Mouse (Mus musculus): ENCODE results near the gene Palm2. TPM values are rescaled to one million over a fixed set of nuclear protein-coding genes. Genes with fewer than 3 reads are reported as not detected.
A peak's percentile ranks its signal among the peaks of the same experiment; 100 is the strongest.

Palm2 gene
- polyA plus RNA-seq, 1 experiment from 2014 or later, result 1.5 TPM

GRCm38 (mm10) chr4:57743325-57743929 lies 309.4 kb downstream of the Palm2 start:
- Histone ChIP-seq H3K4me1 (replicated peaks; ENCODE audit: control insufficient read depth, insufficient read depth) (no peaks in the 10 kb centered on the region), H3K4me2 (replicated peaks; ENCODE audit: low read depth) (no peak overlapping the region), H3K27me3 (ENCODE audit: control insufficient read depth, insufficient read depth, low read length) (no peaks in the 10 kb centered on the region), H3K27ac (replicated peaks) (no peak overlapping the region), H3K9me3 (ENCODE audit: control insufficient read depth, low read length) (no peaks in the 10 kb centered on the region), H3K9ac (ENCODE audit: low read length) (no peak overlapping the region), H3K36me3 (ENCODE audit: control insufficient read depth, insufficient read depth, low read length) (no peaks in the 10 kb centered on the region), H3K4me3 (ENCODE audit: low read depth, low read length) (no peak overlapping the region)
- WGBS, result 65% methylated on average over 11 of the region's 11 CpGs
- ATAC-seq (ENCODE audit: low FRiP score, low TSS enrichment), result no peak
- no peak for DNase-seq (ENCODE audit: low spot score)
- TF ChIP-seq CTCF (IDR thresholded peaks at IDR 0.05; ENCODE audit: low read depth) (no peak), EP300 (optimal IDR thresholded peaks at IDR 0.05) (no peak)

- H3K36me3 ChIP-seq (ENCODE audit: control insufficient read depth, insufficient read depth, low read length), result no peaks in the 10 kb centered on the region
- ATAC-seq (ENCODE audit: low FRiP score, low TSS enrichment) (no peak), DNase-seq (ENCODE audit: low spot score) (no peak)
- no peaks in the 10 kb centered on the region for H3K9me3 ChIP-seq (ENCODE audit: control insufficient read depth, low read length)
- no peak overlapping the region for H3K9ac ChIP-seq (ENCODE audit: low read length)
- WGBS, result 59% methylated on average over 4 of the region's 4 CpGs
- TF ChIP-seq CTCF (IDR thresholded peaks at IDR 0.05; ENCODE audit: low read depth) (no peak), EP300 (optimal IDR thresholded peaks at IDR 0.05) (no peak)
- no peak overlapping the region for H3K4me2 ChIP-seq (replicated peaks; ENCODE audit: low read depth)
- H3K27ac ChIP-seq (replicated peaks), result no peak overlapping the region
- H3K27me3 ChIP-seq (ENCODE audit: control insufficient read depth, insufficient read depth, low read length), result no peaks in the 10 kb centered on the region
- no peaks in the 10 kb centered on the region for H3K4me1 ChIP-seq (replicated peaks; ENCODE audit: control insufficient read depth, insufficient read depth)
- no peak overlapping the region for H3K4me3 ChIP-seq (ENCODE audit: low read depth, low read length)
Observed at GRCm38 (mm10) chr4:57750651-57751050, 316.6 kb downstream of the Palm2 start.

- ATAC-seq (ENCODE audit: low FRiP score, low TSS enrichment), result no peak
- WGBS, result 55% methylated on average over 4 of the region's 4 CpGs
- H3K9ac ChIP-seq (ENCODE audit: low read length), result no peak overlapping the region
- TF ChIP-seq EP300 (optimal IDR thresholded peaks at IDR 0.05) (no peak), CTCF (IDR thresholded peaks at IDR 0.05; ENCODE audit: low read depth) (no peak)
- H3K27ac ChIP-seq (replicated peaks), result no peak overlapping the region
- no peaks in the 10 kb centered on the region for H3K9me3 ChIP-seq (ENCODE audit: control insufficient read depth, low read length)
- no peaks in the 10 kb centered on the region for H3K36me3 ChIP-seq (ENCODE audit: control insufficient read depth, insufficient read depth, low read length)
- H3K4me3 ChIP-seq (ENCODE audit: low read depth, low read length), result no peak overlapping the region
- no peaks in the 10 kb centered on the region for H3K27me3 ChIP-seq (ENCODE audit: control insufficient read depth, insufficient read depth, low read length)
- no peaks in the 10 kb centered on the region for H3K4me1 ChIP-seq (replicated peaks; ENCODE audit: control insufficient read depth, insufficient read depth)
- no peak for DNase-seq (ENCODE audit: low spot score)
- H3K4me2 ChIP-seq (replicated peaks; ENCODE audit: low read depth), result no peak overlapping the region
Observed at GRCm38 (mm10) chr4:57751054-57751453, 317.0 kb downstream of the Palm2 start.

- no peak overlapping the region for H3K4me3 ChIP-seq (ENCODE audit: low read depth, low read length)
- no peaks in the 10 kb centered on the region for H3K9me3 ChIP-seq (ENCODE audit: control insufficient read depth, low read length)
- 87% methylated on average over 11 of the region's 11 CpGs for WGBS
- H3K36me3 ChIP-seq (ENCODE audit: control insufficient read depth, insufficient read depth, low read length), result no peaks in the 10 kb centered on the region
- no peak for DNase-seq (ENCODE audit: low spot score)
- TF ChIP-seq CTCF (IDR thresholded peaks at IDR 0.05; ENCODE audit: low read depth) (no peak), EP300 (optimal IDR thresholded peaks at IDR 0.05) (no peak)
- H3K4me1 ChIP-seq (replicated peaks; ENCODE audit: control insufficient read depth, insufficient read depth), result no peaks in the 10 kb centered on the region
- H3K4me2 ChIP-seq (replicated peaks; ENCODE audit: low read depth), result no peak overlapping the region
- H3K27ac ChIP-seq (replicated peaks), result no peak overlapping the region
- no peak for ATAC-seq (ENCODE audit: low FRiP score, low TSS enrichment)
- H3K27me3 ChIP-seq (ENCODE audit: control insufficient read depth, insufficient read depth, low read length), result no peaks in the 10 kb centered on the region
- no peak overlapping the region for H3K9ac ChIP-seq (ENCODE audit: low read length)
Observed at GRCm38 (mm10) chr4:57751566-57751965, 317.5 kb downstream of the Palm2 start.

- Histone ChIP-seq H3K9ac (ENCODE audit: low read length) (no peak overlapping the region), H3K27ac (replicated peaks) (no peak overlapping the region), H3K9me3 (ENCODE audit: control insufficient read depth, low read length) (no peaks in the 10 kb centered on the region), H3K4me3 (ENCODE audit: low read depth, low read length) (no peak overlapping the region), H3K4me2 (replicated peaks; ENCODE audit: low read depth) (no peak overlapping the region), H3K36me3 (ENCODE audit: control insufficient read depth, insufficient read depth, low read length) (no peaks in the 10 kb centered on the region), H3K4me1 (replicated peaks; ENCODE audit: control insufficient read depth, insufficient read depth) (no peaks in the 10 kb centered on the region), H3K27me3 (ENCODE audit: control insufficient read depth, insufficient read depth, low read length) (no peaks in the 10 kb centered on the region)
- 87% methylated on average over 11 of the region's 11 CpGs for WGBS
- DNase-seq (ENCODE audit: low spot score) (no peak), ATAC-seq (ENCODE audit: low FRiP score, low TSS enrichment) (no peak)
- TF ChIP-seq EP300 (optimal IDR thresholded peaks at IDR 0.05) (no peak), CTCF (IDR thresholded peaks at IDR 0.05; ENCODE audit: low read depth) (no peak)
Observed at GRCm38 (mm10) chr4:57755085-57755484, 321.0 kb downstream of the Palm2 start.

- Histone ChIP-seq H3K27me3 (ENCODE audit: control insufficient read depth, insufficient read depth, low read length) (no peaks in the 10 kb centered on the region), H3K9ac (ENCODE audit: low read length) (no peak overlapping the region), H3K9me3 (ENCODE audit: control insufficient read depth, low read length) (no peaks in the 10 kb centered on the region), H3K4me1 (replicated peaks; ENCODE audit: control insufficient read depth, insufficient read depth) (no peaks in the 10 kb centered on the region), H3K27ac (replicated peaks) (no peak overlapping the region), H3K4me2 (replicated peaks; ENCODE audit: low read depth) (no peak overlapping the region), H3K36me3 (ENCODE audit: control insufficient read depth, insufficient read depth, low read length) (no peaks in the 10 kb centered on the region), H3K4me3 (ENCODE audit: low read depth, low read length) (no peak overlapping the region)
- 48% methylated on average over 11 of the region's 11 CpGs for whole genome bisulfite sequencing
- ATAC-seq (ENCODE audit: low FRiP score, low TSS enrichment), result 0 out of 2 replicates have a peak, but pooled peaks have one; percentile 24
- DNase-seq (ENCODE audit: low spot score), result no peak
- no peak for TF ChIP-seq EP300 (optimal IDR thresholded peaks at IDR 0.05)
- no peak for TF ChIP-seq CTCF (IDR thresholded peaks at IDR 0.05; ENCODE audit: low read depth)
Observed at GRCm38 (mm10) chr4:57757997-57758396, 323.9 kb downstream of the Palm2 start.

Other genes starting within 250 kb of the Palm2 start
- 4.3 and 5.2 TPM in 2 replicates for gene Ptpn3, start 132.4 kb upstream of the Palm2 start, polyA plus RNA-seq (2015; fragmentation: Nextera tagmentation; extraction: Ambion mirVana)
- 9.9 and 12.2 TPM in 2 replicates for gene Pakap, start 133.9 kb downstream of the Palm2 start, polyA plus RNA-seq (2015; fragmentation: Nextera tagmentation; extraction: Ambion mirVana)